Mouse (Mus musculus): ENCODE data around the gene Ptk6. TPM values are rescaled to one million over a fixed set of nuclear protein-coding genes. Genes with fewer than 3 reads are reported as not detected.

Gene Ptk6
- total and polyA plus RNA-seq, 3 experiments: not detected

- no peaks in the 10 kb centered on the region; the same call in 1 of the 2 replicates for H3K79me2 ChIP-seq (ENCODE audit: control insufficient read depth, insufficient read depth, low read length, poor library complexity)
- no peaks in the 10 kb centered on the region for H3K36me3 ChIP-seq (ENCODE audit: control insufficient read depth in 1 of 2, insufficient read depth in 2 of 2, low read length in 2 of 2)
- no peaks in the 10 kb centered on the region for H3K27me3 ChIP-seq (ENCODE audit: control insufficient read depth in 1 of 2, insufficient read depth in 2 of 2, low read length in 2 of 2)
- H3K9ac ChIP-seq (ENCODE audit: control insufficient read depth, low read depth, low read length, poor library complexity, severe bottlenecking): peak within 1 kb of the TSS; percentile 77
- H3K9me3 ChIP-seq (replicated peaks; ENCODE audit: insufficient read depth, low read length): no peaks in the 10 kb centered on the region
- peak; percentile 97 for DNase-seq (ENCODE audit: low read depth, low spot score)
- no peak within 1 kb of the TSS for H3K27ac ChIP-seq (ENCODE audit: control insufficient read depth, low read depth, low read length)
- TF ChIP-seq ZNF384 (IDR thresholded peaks at IDR 0.05; ENCODE audit: low read depth, low read length) (no peak), NRF1 (IDR thresholded peaks at IDR 0.05; ENCODE audit: insufficient read depth, low read depth, low read length, poor library complexity, severe bottlenecking) (peak; percentile 74), USF1 (IDR thresholded peaks at IDR 0.05; ENCODE audit: low read depth, low read length) (no peak), HCFC1 (IDR thresholded peaks at IDR 0.05; ENCODE audit: low read depth, low read length) (peak; percentile 21; the same call in 1 of the 2 replicates), POLR2A (IDR thresholded peaks at IDR 0.05; ENCODE audit: control insufficient read depth in 1 of 2, insufficient read depth in 1 of 2, low read depth in 1 of 2, low read length in 2 of 2, poor library complexity in 1 of 2) (peak; percentile 32 to 54; a peak in 1 of 4 replicates), RCOR1 (IDR thresholded peaks at IDR 0.05; ENCODE audit: low read depth, low read length) (no peak), ETS1 (IDR thresholded peaks at IDR 0.05; ENCODE audit: low read depth, low read length) (no peak), SIN3A (IDR thresholded peaks at IDR 0.05; ENCODE audit: low read length) (no peak), TAL1 (IDR thresholded peaks at IDR 0.05; ENCODE audit: low read length) (no peak), MXI1 (IDR thresholded peaks at IDR 0.05; ENCODE audit: low read depth, low read length) (peak; percentile 22), RAD21 (IDR thresholded peaks at IDR 0.05; ENCODE audit: low read depth, low read length) (no peak), SMC3 (IDR thresholded peaks at IDR 0.05; ENCODE audit: low read depth, low read length) (no peak), MAX (IDR thresholded peaks at IDR 0.05; ENCODE audit: low read length) (no peak; the same call in 1 of the 2 replicates), E2F4 (IDR thresholded peaks at IDR 0.05; ENCODE audit: borderline replicate concordance, low read depth, low read length) (no peak), ZKSCAN1 (IDR thresholded peaks at IDR 0.05; ENCODE audit: low read depth, low read length) (no peak), JUND (IDR thresholded peaks at IDR 0.05; ENCODE audit: low read depth, low read length) (no peak), TCF12 (IDR thresholded peaks at IDR 0.05; ENCODE audit: low read depth, low read length) (no peak; the same call in 1 of the 2 replicates), ZC3H11A (IDR thresholded peaks at IDR 0.05; ENCODE audit: low read depth, low read length) (no peak), MYC (IDR thresholded peaks at IDR 0.05; ENCODE audit: low read depth, low read length) (no peak), GATA1 (IDR thresholded peaks at IDR 0.05; ENCODE audit: low read depth, low read length) (no peak), USF2 (IDR thresholded peaks at IDR 0.05; ENCODE audit: borderline replicate concordance in 1 of 2, insufficient read depth in 1 of 2, low read depth in 1 of 2, low read length in 2 of 2) (no peak)
- no peaks in the 10 kb centered on the region; a peak in 1 of 4 replicates for H3K4me1 ChIP-seq (ENCODE audit: control insufficient read depth in 1 of 2, insufficient read depth in 2 of 2, low read length in 2 of 2)
- peak within 1 kb of the TSS; percentile 76 to 98 for H3K4me3 ChIP-seq (ENCODE audit: control insufficient read depth in 1 of 2, insufficient read depth in 1 of 2, low read depth in 2 of 2, low read length in 2 of 2)
Measured at GRCm38 (mm10) chr2:181187121-181188000, 15.2 kb downstream of the Ptk6 start, which contains the start of gene Ppdpf. Gene Ppdpf, plus strand, starts transcription at chr2:181187247.
